Mouse (Mus musculus): ENCODE data around the gene Nlrc3.

DNA sequence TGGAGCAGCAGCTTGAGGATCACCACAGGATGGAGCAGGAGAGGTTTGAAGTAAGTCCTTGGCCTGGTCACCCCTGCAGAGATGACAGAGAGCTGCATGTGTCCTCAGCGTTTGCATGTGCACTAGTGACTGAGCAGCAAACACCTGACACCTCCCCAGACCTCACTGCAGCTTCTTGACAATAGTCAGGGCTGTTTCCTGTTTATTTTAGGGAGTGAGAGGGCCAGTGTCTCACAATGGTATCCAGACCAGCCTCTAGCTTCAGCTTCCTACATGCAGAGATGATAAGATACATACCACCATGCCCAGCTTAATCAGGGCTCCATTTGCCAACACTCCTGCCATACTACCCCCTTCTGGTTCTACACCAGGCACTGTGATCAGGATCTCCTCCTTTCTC, 47.9 kb downstream of the Nlrc3 start:
- TF ChIP-seq GATA1 (IDR thresholded peaks at IDR 0.05; ENCODE audit: low read length), result no peak
- TF ChIP-seq TAL1 (IDR thresholded peaks at IDR 0.05; ENCODE audit: low read length), result no peak

Data from erythroblast, embryonic 14.5 days (primary cell).